Mouse (Mus musculus): ENCODE measurements around the gene Tinagl1. TPM values are rescaled to one million over a fixed set of nuclear protein-coding genes. Genes with fewer than 3 reads are reported as not detected.

The Tinagl1 gene
- polyA plus RNA-seq, 1 experiment, result 35.2 TPM

DNA sequence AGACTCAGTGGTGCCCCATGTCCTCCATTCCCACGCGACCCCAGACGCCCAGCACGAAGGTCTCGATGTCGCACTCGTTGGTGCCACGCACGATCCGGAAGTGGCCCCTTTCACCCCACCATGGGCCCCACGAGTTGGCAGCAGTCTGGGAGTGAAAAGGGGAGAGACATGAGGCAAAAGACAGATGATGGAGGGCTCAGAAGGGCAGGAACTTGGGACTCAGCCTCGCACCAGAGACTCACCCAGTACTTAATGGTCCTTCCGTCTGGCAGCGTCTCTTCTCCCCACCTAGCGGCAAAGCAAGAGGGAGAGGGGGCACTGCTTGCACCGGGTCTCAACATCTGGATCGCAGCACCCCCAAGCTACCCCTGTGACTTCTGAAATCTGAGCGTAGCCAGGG is 8.9 kb downstream of the Tinagl1 start:
- H3K9me3 ChIP-seq (replicated peaks; ENCODE audit: control insufficient read depth, insufficient read depth, low read length, poor library complexity, severe bottlenecking), result no peaks in the 10 kb centered on the region
- H3K4me3 ChIP-seq (ENCODE audit: low read depth, low read length), result no peak overlapping the region
- no peak overlapping the region for H3K9ac ChIP-seq (ENCODE audit: low read depth, poor library complexity, severe bottlenecking)
- no peak overlapping the region for H3K27ac ChIP-seq (ENCODE audit: insufficient read depth, low read length)
- H3K4me1 ChIP-seq (ENCODE audit: control insufficient read depth, insufficient read depth, low read length), result no peaks in the 10 kb centered on the region
- TF ChIP-seq POLR2A (IDR thresholded peaks at IDR 0.05; ENCODE audit: insufficient read depth, low read length), result no peak
- no peak for TF ChIP-seq CTCF (IDR thresholded peaks at IDR 0.05; ENCODE audit: low read depth, low read length)
- TF ChIP-seq EP300 (IDR thresholded peaks at IDR 0.05; ENCODE audit: insufficient read depth, low read depth, low read length), result no peak
- no peaks in the 10 kb centered on the region for H3K36me3 ChIP-seq (ENCODE audit: control insufficient read depth, insufficient read depth, low read length, poor library complexity, severe bottlenecking)
- H3K27me3 ChIP-seq (ENCODE audit: control insufficient read depth, insufficient read depth, low read length, poor library complexity, severe bottlenecking), result no peaks in the 10 kb centered on the region

DNA sequence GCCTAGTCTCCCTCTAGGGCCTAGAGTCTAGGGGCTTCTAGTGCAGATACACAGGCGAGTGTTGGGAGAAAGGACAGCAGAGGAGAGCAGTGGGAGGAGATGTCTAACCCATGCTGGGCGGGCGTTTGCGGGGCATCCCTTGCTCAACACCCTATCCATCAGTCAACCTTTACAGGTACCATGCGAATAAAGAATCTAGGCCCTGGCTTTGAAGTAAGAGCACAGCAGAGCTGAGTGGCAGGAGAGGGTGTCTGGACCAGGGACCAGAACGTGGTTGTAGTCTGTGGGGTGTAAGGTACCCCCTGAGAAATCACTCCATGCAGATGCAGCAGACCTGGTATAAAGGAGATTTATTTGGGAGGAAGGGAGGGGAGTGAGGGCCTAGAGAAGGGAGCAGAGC is 10.8 kb downstream of the Tinagl1 start:
- H3K27ac ChIP-seq (ENCODE audit: insufficient read depth, low read length), result no peak overlapping the region
- H3K4me3 ChIP-seq (ENCODE audit: low read depth, low read length), result no peak overlapping the region
- H3K4me1 ChIP-seq (ENCODE audit: control insufficient read depth, insufficient read depth, low read length), result no peaks in the 10 kb centered on the region
- no peaks in the 10 kb centered on the region for H3K27me3 ChIP-seq (ENCODE audit: control insufficient read depth, insufficient read depth, low read length, poor library complexity, severe bottlenecking)
- H3K9me3 ChIP-seq (replicated peaks; ENCODE audit: control insufficient read depth, insufficient read depth, low read length, poor library complexity, severe bottlenecking), result no peaks in the 10 kb centered on the region
- no peak for TF ChIP-seq POLR2A (IDR thresholded peaks at IDR 0.05; ENCODE audit: insufficient read depth, low read length)
- TF ChIP-seq CTCF (IDR thresholded peaks at IDR 0.05; ENCODE audit: low read depth, low read length), result no peak
- no peak for TF ChIP-seq EP300 (IDR thresholded peaks at IDR 0.05; ENCODE audit: insufficient read depth, low read depth, low read length)
- H3K9ac ChIP-seq (ENCODE audit: low read depth, poor library complexity, severe bottlenecking), result no peak overlapping the region
- no peaks in the 10 kb centered on the region for H3K36me3 ChIP-seq (ENCODE audit: control insufficient read depth, insufficient read depth, low read length, poor library complexity, severe bottlenecking)

DNA sequence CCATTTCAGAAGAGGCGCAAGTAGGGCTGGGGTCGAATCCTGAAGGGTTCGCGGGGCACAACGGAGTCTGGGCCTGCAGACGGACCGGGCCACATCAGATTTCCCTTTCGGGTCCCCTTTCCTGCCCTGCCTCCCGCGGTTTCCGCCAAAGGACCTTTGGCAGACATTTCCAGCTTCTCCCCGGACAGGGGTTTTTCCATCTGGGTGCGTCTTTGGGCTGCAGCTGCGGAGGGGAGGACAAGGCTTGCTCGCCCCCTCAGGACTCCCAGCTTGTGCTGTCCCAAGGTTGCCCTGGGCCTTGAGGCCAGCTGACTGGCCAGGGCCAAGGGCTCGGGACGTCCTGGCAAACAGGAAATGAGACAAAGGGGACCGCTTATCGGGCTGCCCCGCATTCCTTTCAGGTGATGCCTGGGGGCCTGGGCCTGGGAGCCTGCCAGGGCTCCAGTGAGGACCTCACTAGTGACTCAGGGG is 11.5 kb downstream of the Tinagl1 start:
- H3K27ac ChIP-seq (ENCODE audit: insufficient read depth, low read length), result no peak overlapping the region
- no peaks in the 10 kb centered on the region for H3K4me1 ChIP-seq (ENCODE audit: control insufficient read depth, insufficient read depth, low read length)
- no peaks in the 10 kb centered on the region for H3K9me3 ChIP-seq (replicated peaks; ENCODE audit: control insufficient read depth, insufficient read depth, low read length, poor library complexity, severe bottlenecking)
- TF ChIP-seq CTCF (IDR thresholded peaks at IDR 0.05; ENCODE audit: low read depth, low read length) (no peak), POLR2A (IDR thresholded peaks at IDR 0.05; ENCODE audit: insufficient read depth, low read length) (no peak), EP300 (IDR thresholded peaks at IDR 0.05; ENCODE audit: insufficient read depth, low read depth, low read length) (no peak)
- H3K27me3 ChIP-seq (ENCODE audit: control insufficient read depth, insufficient read depth, low read length, poor library complexity, severe bottlenecking), result no peaks in the 10 kb centered on the region
- H3K4me3 ChIP-seq (ENCODE audit: low read depth, low read length), result peak overlapping the region; percentile 40
- no peaks in the 10 kb centered on the region for H3K36me3 ChIP-seq (ENCODE audit: control insufficient read depth, insufficient read depth, low read length, poor library complexity, severe bottlenecking)
- H3K9ac ChIP-seq (ENCODE audit: low read depth, poor library complexity, severe bottlenecking), result peak overlapping the region; percentile 52; the same call in 1 of the 2 replicates

DNA sequence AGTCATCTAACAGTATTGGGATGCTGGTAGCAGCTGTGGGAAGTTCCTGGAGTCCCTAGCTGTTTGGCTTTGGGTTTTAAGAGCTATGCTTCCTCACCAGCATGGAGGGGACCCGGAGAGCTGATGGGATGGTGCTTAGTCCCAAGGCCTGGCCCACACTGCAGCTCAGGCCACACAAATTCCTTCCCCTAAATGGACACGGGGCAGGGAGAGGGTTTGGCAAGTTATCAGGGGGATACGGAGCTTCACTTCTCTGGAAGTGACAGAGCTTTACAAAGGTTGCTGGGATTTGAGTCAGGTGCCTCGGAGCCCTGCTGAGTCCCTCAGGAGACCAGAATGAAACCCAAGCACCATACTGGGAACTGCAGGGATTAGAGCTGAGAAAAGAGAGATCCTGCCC is 13.6 kb downstream of the Tinagl1 start:
- no peaks in the 10 kb centered on the region for H3K27me3 ChIP-seq (ENCODE audit: control insufficient read depth, insufficient read depth, low read length, poor library complexity, severe bottlenecking)
- H3K27ac ChIP-seq (ENCODE audit: insufficient read depth, low read length), result no peak overlapping the region
- H3K4me3 ChIP-seq (ENCODE audit: low read depth, low read length), result no peak overlapping the region
- TF ChIP-seq CTCF (IDR thresholded peaks at IDR 0.05; ENCODE audit: low read depth, low read length), result no peak
- TF ChIP-seq POLR2A (IDR thresholded peaks at IDR 0.05; ENCODE audit: insufficient read depth, low read length), result no peak
- no peak for TF ChIP-seq EP300 (IDR thresholded peaks at IDR 0.05; ENCODE audit: insufficient read depth, low read depth, low read length)
- H3K9me3 ChIP-seq (replicated peaks; ENCODE audit: control insufficient read depth, insufficient read depth, low read length, poor library complexity, severe bottlenecking), result no peaks in the 10 kb centered on the region
- no peaks in the 10 kb centered on the region for H3K4me1 ChIP-seq (ENCODE audit: control insufficient read depth, insufficient read depth, low read length)
- no peaks in the 10 kb centered on the region for H3K36me3 ChIP-seq (ENCODE audit: control insufficient read depth, insufficient read depth, low read length, poor library complexity, severe bottlenecking)
- no peak overlapping the region for H3K9ac ChIP-seq (ENCODE audit: low read depth, poor library complexity, severe bottlenecking)

DNA sequence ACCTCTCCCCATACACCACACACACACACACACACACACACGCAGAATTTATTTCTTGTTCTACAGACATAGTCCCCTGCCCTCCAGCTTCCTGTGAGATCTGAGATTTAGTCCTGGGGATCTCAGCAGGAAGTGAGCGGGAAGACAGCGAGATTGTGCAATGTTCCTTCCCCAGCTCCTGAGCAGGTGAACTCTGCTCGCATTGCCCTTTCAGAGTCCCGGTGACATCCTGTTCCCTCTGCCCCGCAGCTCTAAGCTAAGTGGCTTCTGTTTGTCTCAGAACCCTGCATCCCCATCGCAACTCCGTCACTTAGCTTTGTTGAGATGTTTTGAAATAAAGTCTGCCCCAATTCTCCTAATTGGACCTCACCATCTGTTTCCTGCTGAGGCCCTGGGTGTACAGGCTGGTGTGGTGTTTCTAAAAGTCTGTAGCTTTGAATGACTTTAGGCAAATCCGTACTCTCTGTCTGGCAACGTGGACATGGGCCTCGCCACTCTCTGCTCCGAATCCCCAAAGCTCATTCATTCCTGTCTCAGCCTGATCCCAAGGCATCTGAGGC is 18.0 kb downstream of the Tinagl1 start:
- Histone ChIP-seq H3K27me3 (ENCODE audit: control insufficient read depth, insufficient read depth, low read length, poor library complexity, severe bottlenecking) (no peaks in the 10 kb centered on the region; the same call in 1 of the 2 replicates), H3K4me1 (ENCODE audit: control insufficient read depth, insufficient read depth, low read length) (no peaks in the 10 kb centered on the region), H3K36me3 (ENCODE audit: control insufficient read depth, insufficient read depth, low read length, poor library complexity, severe bottlenecking) (no peaks in the 10 kb centered on the region), H3K9me3 (replicated peaks; ENCODE audit: control insufficient read depth, insufficient read depth, low read length, poor library complexity, severe bottlenecking) (no peaks in the 10 kb centered on the region; the same call in 1 of the 2 replicates), H3K9ac (ENCODE audit: low read depth, poor library complexity, severe bottlenecking) (no peak overlapping the region), H3K27ac (ENCODE audit: insufficient read depth, low read length) (no peak overlapping the region), H3K4me3 (ENCODE audit: low read depth, low read length) (no peak overlapping the region)
- no peak for TF ChIP-seq CTCF (IDR thresholded peaks at IDR 0.05; ENCODE audit: low read depth, low read length)
- no peak for TF ChIP-seq EP300 (IDR thresholded peaks at IDR 0.05; ENCODE audit: insufficient read depth, low read depth, low read length)
- no peak for TF ChIP-seq POLR2A (IDR thresholded peaks at IDR 0.05; ENCODE audit: insufficient read depth, low read length)

DNA sequence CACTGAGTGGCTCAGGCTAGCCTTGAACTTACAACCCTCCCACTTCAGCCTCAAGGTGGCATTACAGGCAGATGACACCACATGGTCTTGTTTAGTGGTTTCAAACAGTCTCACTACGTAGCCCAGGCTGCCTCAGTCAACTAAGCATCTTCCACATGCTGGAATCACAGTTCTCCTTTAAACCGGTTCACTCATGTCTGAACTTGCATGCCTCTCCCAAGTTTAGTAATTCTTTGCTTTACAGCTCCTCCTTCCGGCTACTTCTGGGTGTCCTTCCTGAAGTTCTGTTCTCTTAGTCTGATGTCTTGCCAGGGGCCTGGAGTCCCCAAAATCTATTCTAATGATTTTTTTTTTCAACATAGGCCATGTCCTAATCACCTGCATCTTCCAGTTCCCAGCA is 20.7 kb downstream of the Tinagl1 start:
- H3K4me3 ChIP-seq (ENCODE audit: low read depth, low read length), result no peak overlapping the region
- H3K4me1 ChIP-seq (ENCODE audit: control insufficient read depth, insufficient read depth, low read length), result no peaks in the 10 kb centered on the region
- TF ChIP-seq POLR2A (IDR thresholded peaks at IDR 0.05; ENCODE audit: insufficient read depth, low read length) (no peak), EP300 (IDR thresholded peaks at IDR 0.05; ENCODE audit: insufficient read depth, low read depth, low read length) (no peak), CTCF (IDR thresholded peaks at IDR 0.05; ENCODE audit: low read depth, low read length) (no peak)
- no peaks in the 10 kb centered on the region for H3K36me3 ChIP-seq (ENCODE audit: control insufficient read depth, insufficient read depth, low read length, poor library complexity, severe bottlenecking)
- H3K27ac ChIP-seq (ENCODE audit: insufficient read depth, low read length), result no peak overlapping the region
- H3K9me3 ChIP-seq (replicated peaks; ENCODE audit: control insufficient read depth, insufficient read depth, low read length, poor library complexity, severe bottlenecking), result no peaks in the 10 kb centered on the region; the same call in 1 of the 2 replicates
- no peaks in the 10 kb centered on the region; the same call in 1 of the 2 replicates for H3K27me3 ChIP-seq (ENCODE audit: control insufficient read depth, insufficient read depth, low read length, poor library complexity, severe bottlenecking)
- H3K9ac ChIP-seq (ENCODE audit: low read depth, poor library complexity, severe bottlenecking), result no peak overlapping the region
